Mouse (Mus musculus) left cerebral cortex, postnatal 36 days (tissue): ENCODE measurements at regions not wholly inside any gene's neighbourhood (a gene's known extent, or its start where the extent isn't known, plus 50 kb on each side); places are given as distances from the start of the nearest gene placed in this dataset.

Experiments
- DNase-seq, 2 experiments: peaks; one replicate each; pipeline ENCODE4 v3.0.0; 2021 to 2022; ENCODE audit warnings: low spot score in 2 of 2, mixed read lengths in 1 of 2
- intact Hi-C: fragments of 180-260 bp; cut with DNase I; formaldehyde crosslinking; loops from one replicate; pipeline ENCODE4 v1.15.1; 2025

DNA sequence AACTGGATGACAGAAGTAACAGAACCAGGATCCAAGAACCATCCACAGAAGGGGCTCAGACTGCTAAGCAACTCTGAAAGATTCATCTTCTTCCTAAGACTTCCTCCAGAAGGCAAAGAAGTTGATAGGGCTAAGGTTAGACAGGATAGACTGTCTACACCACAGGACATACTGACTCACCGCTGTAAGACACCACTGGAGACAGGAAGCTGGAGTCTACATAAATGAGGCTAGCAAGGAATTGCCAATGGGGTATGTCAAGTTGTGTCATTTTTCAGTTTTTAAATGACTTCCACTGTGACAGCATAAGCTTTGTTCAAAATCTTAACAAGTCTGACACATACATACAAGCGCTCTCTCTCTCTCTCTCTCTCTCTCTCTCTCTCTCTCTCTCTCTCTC, 645.4 kb upstream of the Gm10131 start:
- DNase-seq: no peak
- intact Hi-C loops: no loop called here

DNA sequence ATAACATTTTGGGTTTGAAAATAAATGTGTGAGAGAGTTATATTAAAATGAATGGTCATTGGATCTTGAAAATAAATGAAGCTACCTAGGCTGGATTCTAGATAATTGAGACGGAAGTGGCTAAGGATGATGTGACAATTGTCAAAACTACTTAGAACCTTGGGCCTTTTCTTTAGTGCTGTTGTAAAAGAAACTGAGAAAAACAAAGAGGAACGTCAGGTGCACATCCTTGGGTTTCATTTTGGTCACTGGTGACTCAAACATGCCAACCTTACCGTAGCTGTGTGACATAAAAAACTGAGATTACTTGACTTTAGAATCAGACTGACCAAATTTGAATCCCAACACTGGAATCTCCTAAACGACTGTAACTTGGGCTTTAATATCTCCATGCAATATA, 644.6 kb upstream of the Gm10131 start:
- no peak for DNase-seq
- intact Hi-C loops: no loop called here

DNA sequence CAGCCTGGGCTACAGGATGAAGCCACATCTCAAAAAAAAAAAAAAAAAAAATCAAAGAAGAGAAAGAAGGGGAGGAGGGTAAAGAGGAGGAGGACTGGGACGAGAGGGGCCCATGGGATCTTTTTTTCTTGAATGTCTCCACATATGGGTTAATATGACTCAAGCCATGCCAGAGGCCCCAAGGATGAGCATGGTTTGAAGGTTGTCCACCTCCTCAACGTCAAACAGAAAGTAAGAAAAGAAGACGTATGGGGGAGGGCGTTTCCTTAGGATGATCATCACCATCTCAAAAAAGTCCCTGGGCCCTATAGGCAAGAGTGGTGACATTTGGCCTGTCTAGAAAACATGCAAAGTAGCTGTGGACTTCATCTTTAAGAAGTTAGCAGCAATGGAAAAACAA, 643.9 kb upstream of the Gm10131 start:
- intact Hi-C loops: no loop called here
- no peak for DNase-seq

DNA sequence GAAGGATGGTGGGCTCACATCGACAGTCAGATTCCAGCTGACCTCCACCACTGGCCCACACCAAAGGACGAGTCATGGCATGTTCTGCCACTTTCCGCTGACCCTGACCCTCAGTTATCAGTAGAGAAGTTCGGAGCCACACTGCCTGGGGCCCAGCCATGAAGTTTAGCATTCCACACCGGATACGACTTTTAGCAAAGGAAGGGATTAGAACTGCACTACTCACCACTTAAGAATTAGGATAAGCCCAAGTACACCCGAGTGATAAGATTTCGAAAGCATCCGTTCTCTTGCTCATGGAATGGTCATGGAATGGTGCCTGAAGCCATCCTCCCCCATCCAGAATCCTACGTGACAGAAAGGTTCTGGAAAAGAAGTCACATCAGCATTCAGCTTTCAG, 641.5 kb upstream of the Gm10131 start:
- DNase-seq: no peak
- intact Hi-C loops: no loop called here

DNA sequence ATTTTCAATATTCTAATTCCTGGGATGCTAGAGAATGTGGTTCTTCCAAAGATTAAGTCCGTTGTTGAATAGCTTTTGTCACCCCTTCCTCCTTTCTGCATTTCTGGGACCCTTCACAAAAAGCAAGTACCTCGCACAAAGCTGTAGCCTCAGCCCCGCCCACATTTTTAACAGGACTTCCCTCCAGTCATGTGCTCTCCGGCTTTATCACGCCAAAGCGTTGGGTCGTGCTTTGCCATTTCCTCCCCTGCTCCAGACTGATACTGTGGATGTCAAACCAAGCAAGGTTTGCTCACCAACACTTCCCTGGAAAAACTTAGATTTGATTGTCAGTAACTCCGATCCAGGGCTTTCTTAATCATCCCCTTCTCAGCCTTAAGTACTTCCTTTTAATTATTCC, 637.0 kb upstream of the Gm10131 start:
- no peak for DNase-seq
- intact Hi-C loops: no loop called here

DNA sequence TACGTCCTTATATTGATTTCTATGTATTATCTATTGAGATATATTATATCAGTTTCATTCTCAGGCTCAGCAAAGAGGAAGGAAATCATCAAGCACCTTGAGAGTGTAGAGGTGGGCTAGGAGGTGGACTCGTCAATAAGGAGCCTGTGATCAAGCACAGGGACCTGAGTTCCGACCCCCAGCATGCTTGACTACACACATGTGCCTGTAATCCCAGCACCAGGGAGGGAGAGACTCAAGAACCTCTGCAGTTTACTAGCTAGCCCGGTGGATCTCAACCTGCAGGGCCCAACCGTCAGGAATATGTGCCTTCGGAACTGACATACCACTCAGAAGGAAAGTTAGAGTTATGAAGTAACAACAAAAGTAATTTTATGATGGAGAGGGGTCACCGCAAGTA, 634.2 kb upstream of the Gm10131 start:
- DNase-seq: no peak
- intact Hi-C loops: no loop called here

DNA sequence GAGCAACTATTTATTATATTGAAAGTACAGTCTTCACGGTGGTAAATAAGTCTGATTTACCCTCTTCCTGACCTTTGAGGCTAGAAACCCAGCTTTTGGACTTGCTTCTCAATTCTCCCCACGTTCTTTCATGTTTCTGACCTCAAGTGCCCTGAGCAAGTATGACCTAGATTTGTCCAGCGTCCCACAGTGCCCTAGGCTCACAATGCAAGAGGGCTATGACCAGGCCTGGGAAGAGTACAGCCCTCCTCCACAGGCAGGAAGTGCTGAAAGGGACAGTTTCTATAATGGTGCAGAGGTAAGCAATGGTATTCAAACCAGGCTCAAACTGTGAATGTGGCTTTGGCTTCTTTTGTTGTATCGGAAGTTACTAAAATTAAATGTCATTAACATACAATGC, 633.1 kb upstream of the Gm10131 start:
- intact Hi-C loops: no loop called here
- no peak for DNase-seq

DNA sequence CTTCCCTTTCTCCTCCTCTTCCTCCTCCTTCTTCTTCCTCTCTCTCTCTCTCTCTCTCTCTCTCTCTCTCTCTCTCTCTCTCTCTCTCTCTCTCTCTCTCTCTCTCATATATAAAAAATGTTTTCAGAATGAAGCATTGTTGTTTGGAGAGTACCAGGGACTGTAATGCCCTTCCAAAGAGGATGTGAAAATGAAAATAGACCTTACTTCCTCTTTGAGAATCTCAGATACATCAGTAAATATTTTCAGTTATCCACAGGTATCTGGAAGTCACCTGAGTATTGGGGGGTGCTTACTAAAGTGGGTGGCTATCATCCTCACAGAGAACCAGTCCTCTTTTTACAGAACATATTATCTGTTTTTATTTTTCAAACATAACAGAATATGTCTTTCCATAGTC, 632.6 kb upstream of the Gm10131 start:
- intact Hi-C loops: no loop called here
- DNase-seq: no peak

DNA sequence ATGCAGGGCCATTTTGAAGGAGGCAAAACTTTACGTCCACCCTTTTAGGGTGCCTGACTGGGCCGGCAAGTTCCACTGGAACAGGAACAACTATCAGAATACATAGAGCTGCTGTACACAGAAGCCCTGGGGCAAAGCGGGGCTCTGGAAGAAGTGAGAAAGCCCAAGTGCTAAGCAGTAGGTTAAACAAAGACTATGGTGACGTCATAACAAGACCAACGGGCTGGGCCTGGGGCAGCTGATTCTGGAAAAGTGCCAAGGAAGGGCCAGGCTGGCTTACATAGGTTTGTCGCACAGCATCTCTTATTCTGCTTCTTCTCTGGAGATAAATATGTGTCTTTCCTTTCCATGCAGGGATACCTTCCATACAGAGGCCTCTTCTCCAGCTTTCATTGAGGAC, 631.6 kb upstream of the Gm10131 start:
- DNase-seq: no peak
- intact Hi-C loops: no loop called here

DNA sequence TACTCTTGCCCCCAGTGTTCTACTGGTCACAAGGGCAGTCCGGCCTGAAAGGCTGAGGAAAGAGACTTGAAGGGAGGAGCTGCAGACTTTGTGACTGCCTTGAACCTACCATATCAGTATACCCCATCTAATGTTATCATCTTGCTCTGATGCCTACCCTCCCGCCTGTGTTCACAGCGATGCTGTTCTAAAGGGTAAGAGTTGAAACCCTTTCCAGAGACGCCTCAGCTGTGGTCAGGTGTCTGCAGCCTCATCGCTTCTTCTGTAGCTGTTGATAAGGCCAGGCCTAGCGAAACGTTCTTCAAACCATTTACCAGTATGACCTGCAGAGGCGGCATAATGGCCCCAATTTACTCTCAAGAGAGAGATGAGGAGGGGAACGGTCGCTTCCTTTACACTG, 629.3 kb upstream of the Gm10131 start:
- intact Hi-C loops: no loop called here
- no peak for DNase-seq

DNA sequence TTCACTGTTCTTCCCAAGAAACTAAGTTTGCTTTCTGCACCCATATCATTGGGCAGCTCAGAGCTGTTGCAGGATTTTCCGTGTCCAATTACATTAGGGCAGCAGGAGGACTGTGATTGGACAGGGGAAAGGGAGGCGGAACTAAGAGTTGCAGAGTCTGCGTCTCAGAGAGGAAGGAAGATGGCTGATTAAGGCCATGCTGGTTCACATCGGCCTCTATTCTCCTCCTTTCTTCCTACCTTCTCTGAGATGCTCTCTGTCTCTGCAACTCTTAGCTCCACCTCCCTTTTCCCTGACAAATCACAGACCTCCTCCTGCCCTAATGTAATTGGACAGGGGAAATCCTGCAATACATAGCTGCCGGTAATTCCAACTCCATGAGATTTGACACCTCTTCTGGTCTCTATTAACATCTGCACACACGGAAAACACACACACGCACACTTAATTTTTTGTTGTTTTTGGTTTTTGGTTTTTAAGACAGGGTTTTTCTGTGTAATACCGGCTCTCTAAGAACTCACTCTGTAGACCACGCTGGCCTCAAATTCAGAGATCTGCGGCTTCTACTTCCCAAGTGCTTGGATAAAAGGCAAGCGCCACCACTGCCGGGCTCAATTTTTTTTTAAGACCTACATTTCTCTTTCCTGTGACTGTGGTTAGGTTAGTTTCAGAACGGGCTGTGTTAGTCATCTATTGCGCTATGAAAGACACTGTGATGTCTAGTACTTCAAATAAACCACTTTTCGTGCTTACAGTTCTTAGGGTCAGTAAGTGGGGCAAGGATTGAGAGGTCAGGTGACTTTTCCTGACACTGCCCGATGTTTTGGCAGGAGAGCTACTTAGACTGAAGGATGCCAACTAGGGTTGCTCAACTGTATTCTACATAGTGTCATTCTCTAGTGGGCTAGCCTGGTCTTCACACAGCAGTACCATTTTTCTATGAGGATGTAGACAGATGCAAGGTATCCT, 628.6 kb upstream of the Gm10131 start:
- intact Hi-C loops: no loop called here
- no peak for DNase-seq

DNA sequence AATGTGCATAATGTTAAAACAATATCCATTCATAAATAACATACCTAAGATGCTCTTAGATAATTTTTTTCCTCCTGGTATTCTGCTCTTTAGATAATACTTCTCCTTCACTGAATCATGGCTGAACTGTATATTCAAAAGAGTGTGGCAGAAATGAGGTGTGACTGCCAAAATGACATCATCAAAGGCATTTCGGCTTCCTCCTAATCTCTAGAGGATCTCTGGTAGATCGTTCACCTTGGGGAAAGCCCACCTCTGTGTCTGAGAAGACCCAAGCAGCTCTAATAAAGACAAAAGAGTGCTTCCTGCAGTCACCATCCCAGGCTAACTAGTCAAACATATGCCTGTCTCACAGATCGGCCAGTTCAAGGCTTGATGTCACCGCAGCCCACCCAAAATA, 624.7 kb upstream of the Gm10131 start:
- no peak for DNase-seq
- intact Hi-C loops: no loop called here

DNA sequence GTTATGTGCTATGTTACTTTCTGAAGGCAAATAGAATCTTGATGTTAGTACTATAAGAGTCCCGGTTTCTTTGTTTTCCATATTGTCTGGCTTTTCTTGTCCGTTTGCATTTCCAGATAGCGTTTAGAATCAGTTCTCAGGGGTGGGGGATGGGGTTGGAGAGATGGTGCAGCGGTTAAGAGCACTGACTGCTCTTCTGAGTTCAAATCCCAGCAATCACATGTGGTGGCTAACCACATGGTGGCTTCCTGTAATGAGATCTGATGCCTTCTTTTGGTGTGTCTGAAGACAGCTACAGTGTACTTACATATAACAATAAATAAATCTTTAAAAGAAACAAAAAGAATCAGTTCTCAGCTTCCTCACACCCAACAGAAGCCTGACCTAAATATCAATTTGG, 623.5 kb upstream of the Gm10131 start:
- DNase-seq: no peak
- intact Hi-C loops: no loop called here

DNA sequence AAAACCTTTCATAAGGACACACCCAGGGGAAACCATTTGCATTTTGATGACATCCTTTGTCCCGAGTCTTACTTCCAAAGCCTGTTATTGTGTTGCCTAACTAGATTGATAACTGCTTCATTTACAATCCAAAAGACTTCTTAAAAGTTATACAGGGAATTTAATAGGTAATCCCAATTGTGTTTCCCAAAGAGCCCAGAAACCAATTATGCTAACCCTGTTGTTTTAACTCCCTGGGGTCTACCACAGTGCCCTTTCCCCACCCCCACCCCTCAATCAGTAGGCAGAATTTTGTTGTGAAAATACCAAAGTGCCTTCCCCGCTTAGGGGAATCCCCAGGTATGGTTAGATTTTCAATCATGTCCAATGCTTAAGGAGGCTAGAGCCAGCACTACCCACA, 621.3 kb upstream of the Gm10131 start:
- DNase-seq: no peak
- intact Hi-C loops: no loop called here

DNA sequence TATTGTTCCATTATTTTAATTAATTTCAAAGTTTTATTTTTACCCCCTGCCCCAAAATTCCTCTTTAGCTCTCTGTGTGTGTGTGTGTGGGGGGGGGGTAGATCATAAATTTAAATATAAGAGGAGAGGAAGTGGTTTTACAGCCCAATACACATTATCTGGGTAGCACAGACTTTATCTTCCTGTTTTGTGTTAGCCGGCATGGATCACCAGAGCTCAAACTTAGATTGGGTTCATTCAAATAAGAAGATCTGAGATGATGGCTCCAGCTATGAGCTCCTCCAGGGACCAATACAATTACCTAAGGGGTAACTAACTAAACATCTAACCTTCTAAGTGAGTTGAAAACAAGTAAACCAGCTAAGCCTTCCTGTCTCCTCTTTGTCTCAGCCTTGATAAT, 620.8 kb upstream of the Gm10131 start:
- intact Hi-C loops: no loop called here
- DNase-seq: no peak

DNA sequence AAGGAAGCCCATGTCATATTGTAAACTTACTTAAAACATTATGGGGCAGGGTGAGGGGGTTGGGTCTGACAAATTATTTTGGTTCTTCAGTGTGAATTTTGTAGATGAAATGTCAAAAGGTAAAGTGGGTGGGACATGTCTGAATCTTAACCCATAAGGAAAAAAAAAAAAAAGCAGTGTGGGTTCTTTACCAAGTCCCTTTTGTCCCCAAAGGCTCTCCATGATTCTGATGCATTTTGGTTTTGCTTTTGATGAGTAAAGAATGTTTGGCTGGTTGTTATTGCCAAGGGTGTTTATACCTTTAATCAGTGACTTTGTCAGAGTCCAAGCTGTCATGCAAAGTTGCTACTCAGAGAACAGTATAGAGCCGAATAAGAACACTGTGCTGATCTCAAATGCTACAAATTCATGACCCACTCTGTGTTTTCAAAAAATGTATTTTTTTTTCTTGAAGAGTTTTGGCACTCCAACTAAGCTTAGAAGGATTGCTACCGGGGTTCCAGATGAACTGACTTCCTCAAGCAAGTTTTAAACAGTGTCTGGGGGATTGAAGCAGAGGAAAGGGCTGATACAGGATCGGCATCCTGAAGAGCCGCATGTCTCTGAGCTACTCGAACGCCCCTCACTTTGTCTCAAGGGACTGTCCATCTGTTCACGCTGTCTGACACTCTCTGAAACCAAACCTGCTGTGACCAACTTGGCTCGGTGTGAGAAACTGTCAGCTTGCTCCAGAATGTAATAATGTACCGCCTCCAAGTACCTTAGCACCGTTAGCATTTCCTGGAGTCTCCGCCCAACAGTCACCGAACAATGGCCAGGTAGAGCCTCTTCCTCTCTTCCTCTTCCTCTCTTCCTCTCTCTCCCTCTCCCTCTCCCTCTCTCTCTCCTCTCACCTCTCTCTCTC, 619.8 kb upstream of the Gm10131 start:
- DNase-seq: no peak

DNA sequence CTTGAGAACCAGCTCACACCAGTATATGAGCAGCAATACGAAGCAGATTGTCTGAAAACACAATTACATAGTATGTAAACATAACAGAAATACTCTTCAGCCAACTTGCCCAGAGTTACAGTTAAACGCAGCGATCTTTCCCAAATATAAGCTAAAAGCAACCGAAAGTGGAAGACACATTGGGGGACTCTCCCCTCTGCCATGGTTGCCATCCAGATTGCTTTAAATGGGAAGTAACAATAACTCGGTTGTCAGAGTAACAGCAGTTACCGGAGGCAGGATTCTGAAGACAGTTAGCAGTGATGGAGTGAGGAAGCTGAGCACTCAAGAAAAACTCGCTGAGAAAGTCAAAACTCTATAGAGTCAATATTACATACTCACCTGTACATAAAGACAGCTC, 618.0 kb upstream of the Gm10131 start:
- intact Hi-C loops: no loop called here
- no peak for DNase-seq

More for the DNA sequence above, 619.8 kb upstream of the Gm10131 start:
- intact Hi-C loops: no loop called here

DNA sequence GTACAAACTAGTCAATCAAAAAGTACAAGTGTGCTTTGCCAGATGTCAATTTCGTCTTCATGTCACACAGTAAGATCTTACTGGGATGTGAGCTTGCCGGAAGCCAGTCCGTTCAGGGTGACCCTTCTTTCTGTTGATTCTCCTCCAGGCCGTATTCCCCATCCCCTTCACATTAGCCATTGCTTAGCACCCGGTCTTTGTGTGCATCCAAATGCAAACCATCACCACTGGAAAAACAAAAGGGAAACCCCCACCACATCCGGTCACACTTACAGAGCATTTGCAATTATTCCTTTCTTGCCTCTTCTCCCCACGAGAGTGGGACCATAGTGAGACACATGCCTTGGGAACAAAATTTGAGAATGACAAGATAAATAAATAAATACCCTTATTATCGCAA, 616.2 kb upstream of the Gm10131 start:
- no peak for DNase-seq
- intact Hi-C loops: no loop called here

DNA sequence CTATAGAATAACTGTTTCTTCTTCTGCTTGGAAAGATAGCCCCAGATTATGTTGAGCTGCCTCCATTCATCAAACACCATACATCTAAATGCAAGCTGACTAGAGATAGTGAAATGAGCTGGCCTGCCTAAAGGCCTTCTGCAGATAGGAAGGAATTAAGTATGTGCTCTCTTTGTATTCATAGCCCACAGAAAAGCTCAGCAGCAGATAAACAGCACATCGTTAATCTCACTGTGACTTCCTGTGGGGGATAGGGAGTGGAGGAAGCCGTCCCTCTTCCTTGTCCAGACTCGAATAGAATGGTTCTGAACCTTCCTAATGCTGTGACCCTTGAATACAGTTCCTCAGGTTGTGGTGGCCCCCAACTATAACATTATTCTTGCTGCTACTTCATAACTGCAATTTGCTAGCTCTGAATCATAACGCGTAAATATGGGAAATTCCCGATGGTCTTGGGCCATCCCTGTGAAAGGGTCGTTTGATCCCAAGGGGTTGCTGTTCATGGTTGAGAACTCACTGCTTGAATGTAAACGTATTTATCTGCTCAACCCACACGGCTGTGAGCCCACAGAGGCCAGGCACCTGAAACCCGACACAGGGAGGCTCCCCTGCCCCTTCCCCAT, 614.7 kb upstream of the Gm10131 start:
- intact Hi-C loops: no loop called here
- DNase-seq: no peak

DNA sequence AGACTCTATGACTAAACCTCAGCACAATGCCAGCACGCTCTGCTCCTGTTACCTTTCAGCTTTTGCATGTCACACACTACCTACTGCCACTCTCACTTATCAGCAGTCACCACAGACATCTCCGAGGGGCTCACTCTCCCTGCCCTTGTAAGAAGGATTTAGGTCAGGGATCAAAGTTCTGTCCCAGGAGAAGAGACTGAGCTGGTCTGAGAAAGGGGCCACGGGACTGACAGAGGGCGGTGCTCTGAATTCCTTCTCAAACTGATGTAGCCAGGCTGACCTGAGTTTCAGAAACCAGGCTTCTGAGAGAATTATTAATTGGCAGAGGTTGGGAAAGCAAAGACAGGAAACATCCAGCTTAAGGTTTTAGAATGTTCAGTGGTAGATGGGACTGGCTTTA, 614.0 kb upstream of the Gm10131 start:
- intact Hi-C loops: no loop called here
- no peak for DNase-seq
